Mouse (Mus musculus) hindbrain, embryonic 14.5 days (tissue): ENCODE data around the gene Aars2. TPM values are rescaled to one million over a fixed set of nuclear protein-coding genes. Genes with fewer than 3 reads are reported as not detected.

Experiments used
- ATAC-seq: fragments of 200-750 bp; cut with Nextera tagmentation; 2 replicates; pipeline ENCODE4 v1.8.0; 2017; ENCODE audit warnings: moderate number of reproducible peaks, mild to moderate bottlenecking, moderate TSS enrichment, moderate library complexity; ENCODE audit not compliant: low FRiP score
- DNase-seq: peaks from one replicate; pipeline ENCODE4 v3.0.0-alpha.2; 2015; ENCODE audit warnings: low spot score
- H3K27ac ChIP-seq: fragments of 300-500 bp; sonication (generic); 2 replicates; pipeline ENCODE4 v1.5.1; 2014; ENCODE audit warnings: mild to moderate bottlenecking, moderate library complexity
- H3K27me3 ChIP-seq: fragments of 300-500 bp; sonication (generic); 2 replicates; pipeline ENCODE4 v1.6.1; 2014; ENCODE audit warnings: mild to moderate bottlenecking, low read length, mixed read lengths; ENCODE audit not compliant: control insufficient read depth, insufficient read depth
- H3K36me3 ChIP-seq: fragments of 300-500 bp; sonication (generic); replicated peaks from 2 replicates; pipeline ENCODE4 v1.6.1; 2014; ENCODE audit not compliant: control insufficient read depth, insufficient read depth
- H3K4me1 ChIP-seq: fragments of 300-500 bp; sonication (generic); replicated peaks from 2 replicates; pipeline ENCODE4 v1.6.1; 2014; ENCODE audit warnings: antibody characterized with exemption, low read length, mixed read lengths; ENCODE audit not compliant: control insufficient read depth, insufficient read depth
- H3K4me2 ChIP-seq: fragments of 300-500 bp; sonication (generic); replicated peaks from 2 replicates; pipeline ENCODE4 v1.6.1; 2014; ENCODE audit warnings: mild to moderate bottlenecking, moderate library complexity
- H3K4me3 ChIP-seq: fragments of 300-500 bp; sonication (generic); replicated peaks from 2 replicates; pipeline ENCODE4 v1.5.1; 2014; ENCODE audit warnings: mild to moderate bottlenecking, low read length
- H3K9ac ChIP-seq: fragments of 300-500 bp; sonication (generic); 2 replicates; pipeline ENCODE4 v1.6.1; 2014
- H3K9me3 ChIP-seq: fragments of 300-500 bp; sonication (generic); 2 replicates; pipeline ENCODE4 v1.6.1; 2016; ENCODE audit warnings: low read length; ENCODE audit not compliant: control insufficient read depth
- WGBS: fragments of 180-500 bp; shearing (Covaris S2); extraction: QIAGEN DNeasy Blood & Tissue Kit; methylation state at CpG from one replicate; pipeline ENCODE4 v1.1.7; 2014; 5-methylcytosine and 5-hydroxymethylcytosine counted together
- polyA plus RNA-seq: library from polyadenylated mRNA; unstranded; fragments of >200 nt; fragmentation: Nextera tagmentation; extraction: Ambion mirVana; gene quantifications from 2 replicates; pipeline ENCODE4 v1.2.1, GENCODE M21; 2014

Aars2 gene
- polyA plus RNA-seq, 1 experiment from 2014 or later, result 15.2 TPM

DNA sequence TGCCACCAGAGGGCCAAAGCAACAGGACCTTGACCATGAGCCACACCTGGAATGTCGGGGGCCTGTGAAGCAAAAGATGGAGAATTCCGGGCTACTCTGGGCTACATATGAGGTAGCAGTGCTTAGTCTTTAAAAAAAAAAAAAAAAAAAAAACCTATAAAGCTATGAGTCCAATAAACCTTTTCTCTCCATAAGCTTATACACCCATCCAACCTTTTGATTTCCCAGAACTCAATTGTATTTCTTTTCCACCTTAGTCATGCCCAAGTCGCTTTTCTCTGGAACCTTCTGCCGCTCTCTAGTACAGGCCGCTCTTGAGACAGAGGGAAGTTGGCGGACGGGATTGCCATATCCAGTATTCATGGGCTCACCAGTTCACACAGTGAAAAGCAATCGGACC, 32.5 kb upstream of the Aars2 start:
- Histone ChIP-seq H3K4me3 (peak overlapping the region; percentile 35), H3K9ac (peak overlapping the region; percentile 53), H3K27ac (peak overlapping the region; percentile 69; the same call in 1 of the 2 replicates), H3K36me3 (no peaks in the 10 kb centered on the region), H3K9me3 (no peaks in the 10 kb centered on the region), H3K4me2 (peak overlapping the region; percentile 77), H3K27me3 (no peaks in the 10 kb centered on the region), H3K4me1 (peaks cover 13% of the 10 kb centered on the region; the same call in 1 of the 2 replicates)
- no peak for DNase-seq
- WGBS, result 65% methylated on average over 8 of the region's 8 CpGs
- peak; percentile 21; the same call in 1 of the 2 replicates for ATAC-seq

DNA sequence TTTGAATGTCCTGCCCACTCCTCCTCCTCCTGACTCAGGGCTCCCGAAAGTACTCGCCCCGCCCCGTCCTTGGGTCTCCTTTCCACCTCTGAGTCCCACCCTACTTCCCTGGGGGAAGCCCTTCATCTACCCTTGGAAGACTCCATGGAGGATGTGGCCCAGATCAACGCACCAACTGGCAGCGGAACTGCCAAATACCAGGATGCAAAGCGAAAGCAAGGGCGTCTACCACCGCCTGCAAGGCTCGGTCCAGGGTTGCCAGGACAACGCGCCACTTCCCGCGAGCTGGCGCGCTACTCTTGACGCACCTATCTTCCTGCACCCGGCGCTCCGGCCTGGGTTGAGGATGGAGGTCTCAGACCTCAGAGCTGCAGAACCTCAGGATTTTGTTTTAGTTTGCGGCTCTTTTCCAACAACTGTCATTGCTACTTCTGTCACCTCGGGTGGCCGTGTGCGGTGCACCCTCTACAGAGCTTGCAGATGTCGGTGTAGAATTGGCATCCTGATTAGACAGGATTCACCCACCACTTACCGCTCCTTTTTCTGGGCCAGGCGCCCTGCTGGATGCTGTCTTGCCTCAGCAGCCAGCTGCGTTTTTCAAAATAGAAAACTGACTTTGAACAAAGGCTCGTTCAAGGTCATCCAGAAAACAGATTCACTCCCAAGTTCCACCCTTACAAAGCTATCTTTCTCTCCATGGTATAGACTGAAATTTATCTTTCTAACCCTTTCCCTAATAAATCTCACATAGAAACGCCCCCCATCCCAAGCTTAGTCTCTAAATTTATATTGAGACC, 31.8 kb upstream of the Aars2 start, which contains the start of gene Spats1:
Gene Spats1 (minus strand): TSS at position 747 of the 797 bp plus-strand sequence.
- ATAC-seq (peak; percentile 83), DNase-seq (peak; percentile 75)
- Histone ChIP-seq H3K27me3 (no peaks in the 10 kb centered on the region), H3K4me3 (peak within 1 kb of the TSS; percentile 35), H3K9me3 (no peaks in the 10 kb centered on the region), H3K36me3 (no peaks in the 10 kb centered on the region), H3K4me2 (peak within 1 kb of the TSS; percentile 77), H3K4me1 (peaks cover 13% of the 10 kb centered on the region; the same call in 1 of the 2 replicates), H3K27ac (peak within 1 kb of the TSS; percentile 69), H3K9ac (peak within 1 kb of the TSS; percentile 53)
- 5% methylated on average over 30 of the region's 30 CpGs for WGBS

DNA sequence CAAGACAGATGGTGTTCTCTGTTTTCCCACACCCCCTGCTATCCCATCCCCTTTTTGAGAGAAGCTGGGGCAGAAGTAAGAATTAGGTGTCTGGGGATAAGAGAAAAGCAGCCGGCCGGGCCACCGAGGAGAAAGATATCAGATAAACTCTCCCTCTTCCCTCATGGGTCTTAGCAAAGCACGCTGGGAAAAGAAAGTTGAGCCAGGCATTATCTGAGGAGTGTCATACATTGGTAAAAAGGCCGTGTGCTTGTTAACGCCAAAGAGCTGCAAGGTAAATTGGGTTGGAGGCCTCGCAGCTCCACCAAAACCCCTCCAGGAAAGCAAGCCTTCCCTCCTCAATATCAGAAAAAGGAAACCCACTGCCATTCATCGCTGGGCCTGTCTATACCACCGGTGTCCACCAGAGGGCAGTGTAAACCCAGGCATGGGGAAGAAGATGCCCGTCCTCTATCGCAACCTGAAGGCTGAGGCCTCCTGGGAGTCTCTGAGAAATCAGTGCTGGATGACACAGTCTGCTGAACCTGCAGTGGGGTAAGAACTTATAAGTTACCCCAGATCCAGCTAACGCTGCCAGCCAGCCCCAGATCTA, 28.3 kb upstream of the Aars2 start:
- no peaks in the 10 kb centered on the region for H3K36me3 ChIP-seq
- DNase-seq (peak; percentile 91), ATAC-seq (peak; percentile 47; the same call in 1 of the 2 replicates)
- no peak overlapping the region for H3K4me2 ChIP-seq
- H3K9me3 ChIP-seq, result peaks cover 9% of the 10 kb centered on the region; the same call in 1 of the 2 replicates
- no peaks in the 10 kb centered on the region for H3K27me3 ChIP-seq
- no peak overlapping the region for H3K27ac ChIP-seq
- H3K9ac ChIP-seq, result no peak overlapping the region
- H3K4me1 ChIP-seq, result peaks cover 13% of the 10 kb centered on the region; the same call in 1 of the 2 replicates
- no peak overlapping the region for H3K4me3 ChIP-seq
- 18% methylated on average over 12 of the region's 12 CpGs for WGBS

DNA sequence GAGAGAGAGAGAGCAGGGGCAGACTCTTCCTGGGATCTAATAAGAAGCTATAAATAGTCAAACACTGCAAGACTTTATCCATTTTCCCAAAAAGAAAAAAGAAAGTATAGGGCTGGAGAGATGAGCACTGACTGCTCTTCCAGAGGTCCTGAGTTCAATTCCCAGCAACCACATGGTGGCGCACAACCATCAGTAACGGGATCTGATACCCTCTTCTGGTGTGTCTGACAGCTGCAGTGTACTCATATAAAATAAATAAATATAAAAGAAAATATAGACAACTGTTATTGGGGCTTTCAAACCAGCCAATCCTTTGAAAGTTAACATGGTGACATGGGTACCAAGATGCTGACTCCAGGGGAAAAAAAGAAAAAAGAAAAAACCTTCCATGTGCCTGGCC, 26.2 kb upstream of the Aars2 start:
- ATAC-seq, result no peak
- Histone ChIP-seq H3K27ac (no peak overlapping the region), H3K4me3 (no peak overlapping the region), H3K4me2 (no peak overlapping the region), H3K36me3 (no peaks in the 10 kb centered on the region), H3K4me1 (no peaks in the 10 kb centered on the region), H3K27me3 (no peaks in the 10 kb centered on the region), H3K9ac (no peak overlapping the region), H3K9me3 (peaks cover 9% of the 10 kb centered on the region; the same call in 1 of the 2 replicates)
- 32% methylated on average over 2 of the region's 2 CpGs for WGBS
- DNase-seq, result no peak

DNA sequence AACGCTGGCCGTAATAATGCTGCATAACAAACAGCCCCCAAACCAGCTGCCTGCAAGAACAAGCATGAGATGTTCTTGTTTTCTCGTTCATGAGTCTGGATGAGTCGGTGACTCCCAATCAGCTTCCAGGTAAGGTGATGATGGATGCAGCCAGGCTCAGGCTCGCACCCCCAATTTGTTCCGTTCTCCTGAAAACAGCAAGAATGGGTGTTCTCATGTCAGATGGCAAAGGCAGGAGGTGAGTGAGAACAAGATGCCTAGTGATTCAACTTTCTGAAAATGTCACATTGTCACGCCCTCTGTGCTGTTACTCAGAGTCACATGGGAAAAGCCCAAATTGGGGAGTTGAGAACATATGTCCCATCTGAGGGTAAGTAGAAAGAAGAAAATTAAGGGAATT, 21.1 kb upstream of the Aars2 start:
- no peak overlapping the region for H3K27ac ChIP-seq
- H3K4me2 ChIP-seq, result no peak overlapping the region
- H3K36me3 ChIP-seq, result no peaks in the 10 kb centered on the region
- no peaks in the 10 kb centered on the region for H3K4me1 ChIP-seq
- no peak for ATAC-seq
- H3K9ac ChIP-seq, result no peak overlapping the region
- 89% methylated on average over 7 of the region's 7 CpGs for WGBS
- no peak for DNase-seq
- H3K27me3 ChIP-seq, result no peaks in the 10 kb centered on the region
- H3K4me3 ChIP-seq, result no peak overlapping the region
- H3K9me3 ChIP-seq, result peaks cover 9% of the 10 kb centered on the region; the same call in 1 of the 2 replicates

DNA sequence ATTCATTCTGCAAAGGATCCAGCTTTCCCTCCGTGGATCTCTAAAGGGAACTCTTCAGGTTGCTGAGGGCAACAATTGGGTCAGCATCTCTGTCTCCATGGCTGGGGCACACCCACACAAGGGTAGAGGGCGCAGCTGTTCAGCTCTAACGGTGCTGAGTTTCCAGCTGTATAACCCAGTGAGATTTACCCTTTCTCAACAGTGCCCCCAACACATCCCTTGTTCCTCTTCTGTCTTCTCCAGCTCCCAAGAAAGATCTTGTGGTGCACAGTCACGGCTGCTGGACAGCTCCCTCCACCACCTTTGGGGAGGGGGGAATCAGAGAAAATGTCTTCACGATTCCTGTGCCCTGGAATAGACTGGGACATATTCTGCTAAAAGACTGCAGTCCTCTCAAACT, 19.4 kb upstream of the Aars2 start:
- H3K27me3 ChIP-seq, result no peaks in the 10 kb centered on the region
- ATAC-seq (no peak), DNase-seq (no peak)
- no peak overlapping the region for H3K9ac ChIP-seq
- H3K4me3 ChIP-seq, result no peak overlapping the region
- H3K4me1 ChIP-seq, result no peaks in the 10 kb centered on the region
- no peaks in the 10 kb centered on the region for H3K36me3 ChIP-seq
- H3K27ac ChIP-seq, result no peak overlapping the region
- WGBS, result 22% methylated on average over 5 of the region's 5 CpGs
- H3K4me2 ChIP-seq, result no peak overlapping the region
- H3K9me3 ChIP-seq, result no peaks in the 10 kb centered on the region

DNA sequence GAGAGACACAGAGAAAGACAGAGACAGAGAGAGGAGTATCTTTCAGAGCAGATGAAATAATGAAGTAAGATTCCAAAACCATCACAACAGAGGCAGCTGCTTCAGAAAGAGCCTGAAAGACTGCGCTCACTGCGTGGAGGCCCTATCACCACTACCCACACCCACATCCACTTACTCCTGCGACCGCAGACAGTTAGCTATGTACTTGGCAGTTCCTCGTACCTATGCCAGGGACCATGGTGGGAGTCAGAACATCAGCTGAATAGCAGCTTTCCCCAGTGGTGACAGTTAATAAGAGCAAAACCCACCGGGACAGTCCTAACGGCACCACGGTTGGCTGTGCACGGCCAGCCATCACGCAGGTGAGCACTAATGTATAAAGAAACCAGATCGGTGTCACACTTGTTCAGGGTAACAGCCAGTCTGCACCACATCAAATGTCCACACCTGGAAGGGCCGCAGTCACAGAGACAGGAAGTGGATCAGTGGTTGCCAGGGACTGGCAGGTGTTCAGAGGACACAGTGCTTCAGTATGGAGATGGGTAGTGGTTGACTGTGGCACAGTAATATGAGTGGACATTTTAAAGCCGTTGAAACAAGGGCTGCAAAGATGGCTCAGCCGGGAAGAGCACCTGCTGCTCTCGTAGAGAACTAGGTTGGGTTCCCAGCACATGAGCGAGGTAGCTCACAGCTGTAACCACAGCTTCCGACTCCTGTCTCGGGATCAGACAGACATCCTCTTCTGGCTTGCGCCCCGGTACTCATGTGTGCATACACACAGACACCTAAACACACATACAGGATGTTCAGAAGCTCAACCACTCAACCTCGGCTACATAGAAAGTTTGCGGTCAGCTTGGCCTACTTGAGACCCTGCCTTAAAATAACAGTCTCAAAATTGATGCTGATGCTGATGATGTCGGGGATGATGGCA, 18.1 kb upstream of the Aars2 start:
- Histone ChIP-seq H3K27me3 (no peaks in the 10 kb centered on the region), H3K36me3 (no peaks in the 10 kb centered on the region), H3K27ac (no peak overlapping the region), H3K9me3 (no peaks in the 10 kb centered on the region), H3K4me3 (no peak overlapping the region), H3K9ac (no peak overlapping the region), H3K4me2 (no peak overlapping the region), H3K4me1 (no peaks in the 10 kb centered on the region)
- no peak for DNase-seq
- ATAC-seq, result no peak
- 87% methylated on average over 23 of the region's 23 CpGs for WGBS

DNA sequence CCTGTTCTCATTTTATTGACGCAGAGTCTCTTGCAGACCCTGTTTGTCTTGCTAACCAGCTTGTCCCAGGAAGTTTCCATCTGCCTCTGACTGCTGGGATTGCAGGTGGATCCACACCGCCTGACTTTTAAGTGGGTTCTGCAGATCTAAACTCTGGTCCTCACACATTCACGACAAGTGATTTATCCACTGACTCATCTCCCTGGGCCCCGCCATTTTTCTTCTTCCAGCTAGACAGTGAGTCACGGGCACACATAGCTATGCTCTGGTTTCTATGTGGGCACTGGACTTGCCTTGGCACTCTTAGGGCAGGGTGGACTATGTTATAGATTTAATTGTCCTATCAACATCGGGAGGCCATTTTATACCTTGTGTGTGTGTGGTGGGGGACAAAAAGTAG, 16.9 kb upstream of the Aars2 start:
- 90% methylated on average over 6 of the region's 6 CpGs for WGBS
- no peak overlapping the region for H3K4me2 ChIP-seq
- DNase-seq (no peak), ATAC-seq (no peak)
- no peaks in the 10 kb centered on the region for H3K9me3 ChIP-seq
- no peaks in the 10 kb centered on the region for H3K27me3 ChIP-seq
- no peak overlapping the region for H3K9ac ChIP-seq
- no peaks in the 10 kb centered on the region for H3K36me3 ChIP-seq
- no peaks in the 10 kb centered on the region for H3K4me1 ChIP-seq
- H3K27ac ChIP-seq, result no peak overlapping the region
- no peak overlapping the region for H3K4me3 ChIP-seq
